Mouse (Mus musculus) hindbrain, embryonic 11.5 days (tissue): Measurements from ENCODE around the gene Myocd. TPM values are rescaled to one million over a fixed set of nuclear protein-coding genes. Genes with fewer than 3 reads are reported as not detected.

Experiments
- ATAC-seq: fragments of 200-750 bp; cut with Nextera tagmentation; 2 replicates; pipeline ENCODE4 v1.8.0; 2017; ENCODE audit warnings: mild to moderate bottlenecking, moderate TSS enrichment, moderate library complexity; ENCODE audit not compliant: low FRiP score
- DNase-seq: peaks from one replicate; pipeline ENCODE4 v3.0.0-alpha.2; 2015; ENCODE audit warnings: low spot score
- H3K27ac ChIP-seq: fragments of 300-500 bp; sonication (generic); 2 replicates; pipeline ENCODE4 v1.5.1; 2014; ENCODE audit warnings: mild to moderate bottlenecking, low read depth, low read length
- H3K27me3 ChIP-seq: fragments of 300-500 bp; sonication (generic); 2 replicates; pipeline ENCODE4 v1.6.1; 2014; ENCODE audit warnings: mild to moderate bottlenecking, low read length, moderate library complexity, mixed read lengths; ENCODE audit not compliant: control insufficient read depth, insufficient read depth
- H3K36me3 ChIP-seq: fragments of 300-500 bp; sonication (generic); 2 replicates; pipeline ENCODE4 v1.6.1; 2014; ENCODE audit warnings: mild to moderate bottlenecking, low read length, moderate library complexity, mixed read lengths; ENCODE audit not compliant: control insufficient read depth, insufficient read depth
- H3K4me1 ChIP-seq: fragments of 300-500 bp; sonication (generic); replicated peaks from 2 replicates; pipeline ENCODE4 v1.6.1; 2014; ENCODE audit warnings: low read length, mixed read lengths; ENCODE audit not compliant: control insufficient read depth, insufficient read depth
- H3K4me2 ChIP-seq: fragments of 300-500 bp; sonication (generic); replicated peaks from 2 replicates; pipeline ENCODE4 v1.6.1; 2014; ENCODE audit warnings: mild to moderate bottlenecking, low read depth, low read length
- H3K4me3 ChIP-seq: fragments of 300-500 bp; sonication (generic); 2 replicates; pipeline ENCODE4 v1.5.1; 2014; ENCODE audit warnings: low read depth, low read length
- H3K9ac ChIP-seq: fragments of 300-500 bp; sonication (generic); 2 replicates; pipeline ENCODE4 v1.6.1; 2014; ENCODE audit warnings: low read depth, low read length
- H3K9me3 ChIP-seq: fragments of 300-500 bp; sonication (generic); 2 replicates; pipeline ENCODE4 v1.6.1; 2016; ENCODE audit warnings: low read length; ENCODE audit not compliant: control insufficient read depth
- WGBS: fragments of 180-500 bp; shearing (Covaris S2); extraction: QIAGEN DNeasy Blood & Tissue Kit; methylation state at CpG from one replicate; pipeline ENCODE4 v1.1.7; 2014; 5-methylcytosine and 5-hydroxymethylcytosine counted together
- polyA plus RNA-seq: library from polyadenylated mRNA; unstranded; fragments of >200 nt; fragmentation: Nextera tagmentation; extraction: Ambion mirVana; gene quantifications from 2 replicates; pipeline ENCODE4 v1.2.1, GENCODE M21; 2014

Myocd gene
- polyA plus RNA-seq, 1 experiment from 2014 or later = 1.2 TPM

GRCm38 (mm10) chr11:65263466-65263865, 6.3 kb downstream of the Myocd start:
- WGBS = 74% methylated on average over 6 of the region's 6 CpGs
- no peak for ATAC-seq
- Histone ChIP-seq H3K9ac (no peak overlapping the region), H3K27ac (no peak overlapping the region), H3K27me3 (no peaks in the 10 kb centered on the region), H3K4me3 (no peak overlapping the region), H3K36me3 (no peaks in the 10 kb centered on the region), H3K9me3 (no peaks in the 10 kb centered on the region), H3K4me2 (no peak overlapping the region), H3K4me1 (no peaks in the 10 kb centered on the region)
- no peak for DNase-seq

- ATAC-seq = no peak
Measured at GRCm38 (mm10) chr11:65258997-65259396, 10.8 kb downstream of the Myocd start.

GRCm38 (mm10) chr11:65256143-65256542, 13.6 kb downstream of the Myocd start:
- 80% methylated on average over 11 of the region's 11 CpGs for WGBS
- H3K27ac ChIP-seq = no peak overlapping the region
- H3K4me3 ChIP-seq = no peak overlapping the region
- H3K9ac ChIP-seq = no peak overlapping the region
- no peaks in the 10 kb centered on the region for H3K27me3 ChIP-seq
- ATAC-seq (no peak), DNase-seq (no peak)
- H3K4me1 ChIP-seq = no peaks in the 10 kb centered on the region
- H3K36me3 ChIP-seq = no peaks in the 10 kb centered on the region
- no peaks in the 10 kb centered on the region for H3K9me3 ChIP-seq
- no peak overlapping the region for H3K4me2 ChIP-seq

More at GRCm38 (mm10) chr11:65258997-65259396, 10.8 kb downstream of the Myocd start:
- WGBS = 91% methylated on average over 4 of the region's 4 CpGs
- Histone ChIP-seq H3K36me3 (no peaks in the 10 kb centered on the region), H3K9ac (no peak overlapping the region), H3K4me2 (no peak overlapping the region), H3K9me3 (no peaks in the 10 kb centered on the region), H3K4me3 (no peak overlapping the region), H3K27ac (no peak overlapping the region), H3K27me3 (no peaks in the 10 kb centered on the region), H3K4me1 (no peaks in the 10 kb centered on the region)
- DNase-seq = no peak

GRCm38 (mm10) chr11:65255564-65255963, 14.2 kb downstream of the Myocd start:
- Histone ChIP-seq H3K36me3 (no peaks in the 10 kb centered on the region), H3K9me3 (no peaks in the 10 kb centered on the region), H3K27ac (no peak overlapping the region), H3K4me2 (no peak overlapping the region), H3K27me3 (no peaks in the 10 kb centered on the region), H3K4me3 (no peak overlapping the region), H3K4me1 (no peaks in the 10 kb centered on the region), H3K9ac (no peak overlapping the region)
- ATAC-seq (no peak), DNase-seq (no peak)
- WGBS = 80% methylated on average over 6 of the region's 6 CpGs

- Histone ChIP-seq H3K9ac (no peak overlapping the region), H3K9me3 (no peaks in the 10 kb centered on the region), H3K4me1 (no peaks in the 10 kb centered on the region), H3K36me3 (no peaks in the 10 kb centered on the region), H3K27me3 (no peaks in the 10 kb centered on the region), H3K4me3 (no peak overlapping the region), H3K27ac (no peak overlapping the region), H3K4me2 (no peak overlapping the region)
- 90% methylated on average over 4 of the region's 4 CpGs for WGBS
- ATAC-seq = no peak
- no peak for DNase-seq
Measured at GRCm38 (mm10) chr11:65250366-65250765, 19.4 kb downstream of the Myocd start.

- no peak for ATAC-seq
- Histone ChIP-seq H3K27me3 (no peaks in the 10 kb centered on the region), H3K27ac (no peak overlapping the region), H3K9me3 (no peaks in the 10 kb centered on the region), H3K9ac (no peak overlapping the region), H3K4me3 (no peak overlapping the region), H3K4me1 (no peaks in the 10 kb centered on the region), H3K36me3 (no peaks in the 10 kb centered on the region), H3K4me2 (no peak overlapping the region)
- 83% methylated on average over 8 of the region's 8 CpGs for WGBS
- no peak for DNase-seq
Measured at GRCm38 (mm10) chr11:65246301-65247054, 23.3 kb downstream of the Myocd start.

- Histone ChIP-seq H3K9ac (no peak overlapping the region), H3K9me3 (no peaks in the 10 kb centered on the region), H3K4me2 (no peak overlapping the region), H3K27me3 (no peaks in the 10 kb centered on the region), H3K36me3 (no peaks in the 10 kb centered on the region), H3K4me3 (no peak overlapping the region), H3K27ac (no peak overlapping the region), H3K4me1 (no peaks in the 10 kb centered on the region)
- no peak for DNase-seq
- 73% methylated on average over 3 of the region's 3 CpGs for WGBS
- ATAC-seq = no peak
Measured at GRCm38 (mm10) chr11:65243593-65243992, 26.2 kb downstream of the Myocd start.

GRCm38 (mm10) chr11:65240521-65240920, 29.3 kb downstream of the Myocd start:
- ATAC-seq = no peak

GRCm38 (mm10) chr11:65237896-65238295, 31.9 kb downstream of the Myocd start:
- 76% methylated on average over 3 of the region's 3 CpGs for WGBS
- no peak overlapping the region for H3K9ac ChIP-seq
- H3K27me3 ChIP-seq = no peaks in the 10 kb centered on the region
- H3K9me3 ChIP-seq = no peaks in the 10 kb centered on the region
- no peaks in the 10 kb centered on the region for H3K36me3 ChIP-seq
- H3K4me3 ChIP-seq = no peak overlapping the region
- DNase-seq (no peak), ATAC-seq (no peak)
- no peaks in the 10 kb centered on the region for H3K4me1 ChIP-seq
- no peak overlapping the region for H3K27ac ChIP-seq
- no peak overlapping the region for H3K4me2 ChIP-seq

More at GRCm38 (mm10) chr11:65240521-65240920, 29.3 kb downstream of the Myocd start:
- Histone ChIP-seq H3K36me3 (no peaks in the 10 kb centered on the region), H3K9ac (no peak overlapping the region), H3K4me3 (no peak overlapping the region), H3K4me1 (no peaks in the 10 kb centered on the region), H3K27me3 (no peaks in the 10 kb centered on the region), H3K4me2 (no peak overlapping the region), H3K27ac (no peak overlapping the region), H3K9me3 (no peaks in the 10 kb centered on the region)
- WGBS = 70% methylated on average over 7 of the region's 7 CpGs
- no peak for DNase-seq
